Mouse (Mus musculus): ENCODE measurements around the gene Spink2. TPM values are rescaled to one million over a fixed set of nuclear protein-coding genes. Genes with fewer than 3 reads are reported as not detected.
"Not testable (repeated sequence)": the region's sequence is repeated elsewhere in the genome, so short reads cannot be mapped to it uniquely, and the experiment has no call there.

Gene Spink2
- total RNA-seq, 2 experiments from 2014 or later = 0.48 to 0.74 TPM

DNA sequence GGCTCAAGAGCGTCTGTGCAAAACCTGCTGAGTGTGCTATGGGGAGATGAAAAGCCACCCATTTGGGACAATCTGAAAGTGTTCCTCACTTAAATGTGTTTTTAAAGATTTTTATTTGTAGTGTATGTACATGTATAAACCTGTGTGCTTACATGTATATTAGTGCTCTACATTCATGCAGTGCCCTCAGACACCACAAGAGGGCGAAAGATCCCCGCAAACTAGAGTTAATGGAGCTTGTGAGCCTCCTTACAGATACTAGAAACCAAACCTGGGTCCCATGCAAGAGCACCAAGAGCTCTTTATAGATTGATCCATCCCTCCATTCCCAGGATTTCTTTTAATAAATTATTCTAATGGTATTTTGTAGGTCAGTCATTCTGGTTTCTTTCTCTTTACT, 17.3 kb downstream of the Spink2 start:
- peak; percentile 63 for DNase-seq

GRCm38 (mm10) chr5:77193266-77193665, 18.0 kb downstream of the Spink2 start:
- DNase-seq = no peak

GRCm38 (mm10) chr5:77191631-77192030, 19.6 kb downstream of the Spink2 start:
- no peak for DNase-seq

DNA sequence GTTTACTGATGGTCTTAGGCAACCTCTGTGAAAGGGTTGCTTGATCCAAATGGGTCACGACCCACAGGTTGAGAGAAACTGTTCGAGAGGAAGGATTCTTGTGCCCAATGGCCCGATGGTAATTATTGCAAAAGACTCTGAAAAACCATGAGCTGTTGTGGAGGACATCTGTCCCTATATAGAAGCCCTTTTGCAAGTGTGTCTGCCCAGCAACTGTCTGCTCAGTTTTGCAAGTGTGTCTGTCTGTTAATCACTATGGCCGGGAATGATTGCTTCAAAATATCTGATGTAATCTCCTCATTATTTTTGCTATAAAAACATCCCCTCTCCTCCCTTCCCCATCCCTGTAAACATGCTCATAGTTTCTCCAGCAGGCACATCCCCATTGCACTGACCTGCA, 20.2 kb downstream of the Spink2 start:
- no peak for DNase-seq

DNA sequence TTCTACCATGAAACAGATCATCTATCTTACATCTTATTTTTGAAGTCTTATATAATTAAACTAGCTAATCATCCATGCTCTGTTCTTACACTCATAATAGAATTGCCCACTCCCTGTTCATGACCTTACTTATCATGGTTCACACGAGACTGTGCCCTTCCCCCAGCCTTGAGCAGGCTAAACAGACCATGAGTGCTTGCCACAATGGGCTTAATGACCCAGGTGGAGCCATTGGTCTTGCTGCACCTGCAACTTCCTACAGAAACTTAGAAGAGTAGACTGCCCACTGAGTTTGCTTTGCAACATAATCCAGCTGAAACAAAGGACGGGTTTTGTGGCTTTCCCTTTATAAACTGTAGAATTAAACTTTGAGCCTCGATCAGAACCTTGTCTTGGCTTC, 22.5 kb downstream of the Spink2 start:
- DNase-seq = no peak

GRCm38 (mm10) chr5:77185351-77185750, 25.9 kb downstream of the Spink2 start:
- DNase-seq = no peak

DNA sequence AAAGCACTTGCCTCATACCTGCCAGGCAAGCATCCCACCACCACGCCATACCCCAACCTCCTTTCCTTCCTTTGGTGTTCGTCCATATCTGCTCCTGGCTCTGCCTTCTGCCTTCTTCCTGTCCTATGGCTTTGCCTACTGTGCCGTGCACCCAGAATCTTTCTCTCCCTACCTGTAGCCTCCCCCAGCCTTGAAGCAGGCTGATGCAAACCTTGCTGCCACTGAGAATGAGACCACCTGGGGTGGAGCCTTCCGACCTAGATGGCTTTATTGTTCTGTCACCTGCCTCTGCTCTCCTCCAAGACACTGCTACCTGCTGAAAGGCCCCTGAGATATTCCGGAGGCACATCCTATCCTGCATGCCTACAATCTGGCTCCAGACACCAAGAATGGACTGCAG, 27.4 kb downstream of the Spink2 start:
- DNase-seq = not testable (repeated sequence)

- DNase-seq = no peak
Measured at GRCm38 (mm10) chr5:77183338-77183737, 27.9 kb downstream of the Spink2 start.

DNA sequence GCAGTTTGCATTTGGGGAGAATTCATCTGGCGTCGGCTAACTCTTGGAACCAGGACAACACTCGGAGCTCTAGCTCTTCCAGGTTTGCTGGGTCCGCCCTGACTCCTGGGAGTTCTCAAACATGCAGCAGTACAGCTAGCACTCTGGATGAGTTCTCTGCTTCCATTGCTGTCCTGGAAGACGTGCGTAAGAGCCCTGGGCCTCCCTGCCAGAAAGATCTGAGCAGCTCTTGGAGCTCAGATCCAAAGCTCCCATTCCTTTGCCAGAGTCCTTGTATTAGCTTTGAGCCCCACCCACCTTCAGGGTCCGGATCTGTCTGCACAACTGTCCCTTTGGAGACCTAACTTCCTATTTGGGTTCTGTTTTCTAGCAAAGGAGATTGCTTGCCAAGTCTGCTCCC, 29.8 kb downstream of the Spink2 start:
- DNase-seq = peak; percentile 60

- DNase-seq = no peak
Measured at GRCm38 (mm10) chr5:77178976-77179375, 32.3 kb downstream of the Spink2 start.

- DNase-seq = peak; percentile 58
Measured at GRCm38 (mm10) chr5:77178008-77178407, 33.3 kb downstream of the Spink2 start.

DNA sequence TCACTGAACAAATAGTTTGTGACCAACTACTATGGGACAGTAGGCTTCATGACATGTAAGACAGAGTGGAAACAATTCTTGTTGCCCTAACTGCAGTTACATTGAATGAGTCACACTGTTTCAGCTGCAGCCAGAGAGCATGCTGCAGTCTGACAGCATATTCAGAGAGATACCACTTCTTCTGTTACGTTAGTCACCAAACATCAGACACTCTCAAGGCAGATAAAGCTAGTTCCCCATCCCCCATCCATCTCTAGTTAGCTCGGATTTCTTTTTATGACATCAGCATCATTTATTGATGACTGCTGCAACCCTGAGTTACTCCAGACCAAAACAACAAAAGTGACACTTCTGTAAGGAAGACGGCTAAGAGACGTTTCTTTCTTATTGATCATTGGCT, 36.5 kb downstream of the Spink2 start:
- no peak for DNase-seq

DNA sequence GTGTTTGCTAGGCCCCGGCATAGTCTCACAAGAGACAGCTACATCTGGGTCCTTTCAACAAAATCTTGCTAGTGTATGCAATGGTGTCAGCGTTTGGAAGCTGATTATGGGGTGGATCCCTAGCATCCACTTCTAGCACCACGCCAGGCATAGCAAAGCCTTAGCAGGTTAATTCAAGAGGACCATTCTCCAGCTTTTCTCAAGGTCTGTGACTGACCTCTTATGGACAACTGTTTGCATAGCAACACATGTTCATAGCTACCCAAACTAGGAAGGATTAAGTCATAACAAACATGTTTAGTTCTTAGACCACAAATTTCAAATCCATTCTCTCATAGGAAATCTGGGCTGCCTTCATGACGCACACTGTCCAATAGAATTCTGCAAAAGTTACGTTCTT, 40.7 kb downstream of the Spink2 start:
- peak; percentile 40 for DNase-seq

DNA sequence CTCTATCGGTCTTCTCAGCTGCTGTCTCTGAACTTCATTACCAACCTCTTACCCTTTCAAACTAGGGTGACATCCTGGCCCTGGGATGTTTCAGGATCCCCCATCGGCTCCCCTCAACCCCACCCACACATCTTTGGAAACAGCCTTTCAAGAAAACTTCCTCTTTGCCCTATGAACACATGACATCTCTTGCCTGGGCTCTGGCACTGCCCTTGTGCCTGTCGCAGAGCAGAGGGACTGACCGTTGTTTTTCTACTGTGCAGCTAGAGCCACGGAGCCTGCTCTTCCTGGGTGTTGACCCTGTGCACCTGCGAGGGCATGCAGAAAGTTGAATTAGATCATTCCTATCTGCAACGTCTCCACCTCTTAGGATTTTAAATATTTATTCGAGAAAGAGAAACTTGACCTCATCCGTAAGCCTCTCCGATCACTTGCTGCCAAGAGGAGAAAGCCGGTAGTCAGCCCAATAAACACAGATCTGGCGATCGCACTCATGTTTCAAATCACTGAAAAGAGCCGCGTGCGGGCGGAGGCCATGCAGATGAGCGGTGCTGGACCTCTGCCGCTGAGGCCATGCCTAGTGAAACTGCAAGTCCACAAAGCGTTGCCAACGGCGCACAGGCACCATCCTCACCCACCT, 43.8 kb downstream of the Spink2 start:
- no peak for DNase-seq

DNA sequence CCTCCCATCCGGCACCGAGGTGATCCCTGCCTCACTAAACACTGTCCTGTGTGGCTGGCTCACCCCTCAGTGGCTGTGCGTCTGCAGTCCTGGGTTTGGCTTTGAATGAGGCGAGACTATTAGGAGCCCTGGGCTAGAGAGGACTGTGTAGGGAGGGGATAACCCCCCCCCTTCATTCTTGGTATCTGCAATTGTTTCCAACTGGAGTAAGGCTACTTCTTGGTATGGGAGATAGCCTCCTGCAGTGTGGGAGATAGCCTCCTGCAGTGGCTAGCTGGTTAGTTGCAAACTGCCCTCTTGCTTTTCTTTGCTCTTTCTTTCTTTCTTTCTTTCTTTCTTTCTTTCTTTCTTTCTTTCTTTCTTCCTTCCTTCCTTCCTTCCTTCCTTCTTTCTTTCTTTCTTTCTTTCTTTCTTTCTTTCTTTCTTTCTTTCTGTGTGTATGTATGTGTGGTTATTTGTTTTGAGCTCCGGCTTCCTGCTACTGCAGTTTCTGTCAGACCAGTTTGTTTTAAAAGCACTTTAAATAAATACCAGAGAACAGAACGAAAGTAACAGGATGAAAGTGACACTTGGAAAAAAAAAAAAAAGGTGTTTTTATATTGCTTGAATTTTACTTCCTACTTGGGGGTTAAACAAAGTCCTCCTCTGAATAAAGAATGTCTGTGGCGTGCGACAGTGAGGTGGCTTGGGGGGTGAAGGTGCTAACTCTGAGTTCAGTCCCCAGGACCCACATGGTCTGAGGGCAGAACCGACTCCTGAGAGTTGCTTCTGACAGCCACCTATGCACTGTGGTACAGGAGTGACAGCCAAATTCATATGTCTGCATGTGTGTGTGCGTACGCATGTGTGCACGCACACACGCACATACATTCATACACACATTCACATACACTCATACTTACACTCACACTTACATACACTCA, 45.3 kb downstream of the Spink2 start:
- DNase-seq = no peak

DNA sequence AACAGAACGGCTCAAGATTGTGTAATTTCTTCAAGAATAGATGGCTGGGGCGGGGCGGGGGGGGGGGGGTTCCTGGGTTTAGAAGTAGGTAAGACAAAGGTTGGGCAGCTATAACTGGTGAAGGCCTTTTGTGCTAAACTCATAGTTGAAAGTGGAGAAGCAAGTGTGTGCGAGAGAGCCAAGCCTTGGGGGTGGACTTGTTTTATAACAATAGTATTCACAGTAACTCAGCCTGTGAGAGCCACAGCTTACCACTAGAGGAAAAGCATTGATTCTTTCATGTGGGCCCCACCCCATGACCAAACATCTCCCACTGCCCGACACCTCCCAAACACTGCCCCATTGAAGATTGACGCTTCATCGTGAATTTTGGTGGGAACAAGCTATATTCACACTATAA, 47.7 kb downstream of the Spink2 start:
- DNase-seq = no peak

GRCm38 (mm10) chr5:77162566-77162965, 48.7 kb downstream of the Spink2 start:
- DNase-seq = no peak

DNA sequence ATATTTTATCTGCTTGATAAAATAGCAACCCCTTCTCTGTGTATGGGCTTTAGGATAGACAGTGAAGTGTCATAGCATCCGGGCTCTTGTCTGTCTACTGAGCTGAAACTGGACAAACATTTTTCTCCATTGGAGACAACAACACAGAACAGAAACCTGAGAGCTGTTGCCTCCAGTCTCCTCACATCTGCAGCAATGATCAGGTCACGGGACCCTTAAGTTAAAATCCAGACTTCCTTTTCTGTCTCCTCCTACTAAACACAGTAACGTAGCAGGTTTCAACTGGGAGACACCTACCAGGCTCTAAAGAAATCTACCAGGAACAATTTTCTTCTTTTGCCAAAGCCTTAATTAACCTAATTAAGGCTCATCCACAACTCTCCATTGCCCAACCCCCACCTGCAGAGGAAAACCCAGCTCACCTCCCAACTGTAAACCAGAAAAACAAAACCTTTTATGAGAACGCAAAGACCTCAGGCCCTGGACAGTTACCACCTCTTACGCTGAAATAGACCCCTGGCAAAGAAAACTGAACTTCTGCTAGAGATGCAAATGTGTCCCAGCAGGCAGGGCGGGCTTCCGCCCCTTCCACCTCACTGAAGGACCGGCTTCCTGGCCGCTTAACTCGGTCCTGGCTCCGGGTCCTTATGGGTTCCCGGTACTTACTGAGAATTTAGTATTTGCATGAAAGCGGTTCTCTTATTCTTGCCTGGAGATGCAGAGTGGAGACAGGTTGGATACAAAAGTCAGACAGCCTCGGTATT, 53.3 kb downstream of the Spink2 start:
- no peak for DNase-seq

GRCm38 (mm10) chr5:77156938-77157337, 54.3 kb downstream of the Spink2 start:
- DNase-seq = no peak

DNA sequence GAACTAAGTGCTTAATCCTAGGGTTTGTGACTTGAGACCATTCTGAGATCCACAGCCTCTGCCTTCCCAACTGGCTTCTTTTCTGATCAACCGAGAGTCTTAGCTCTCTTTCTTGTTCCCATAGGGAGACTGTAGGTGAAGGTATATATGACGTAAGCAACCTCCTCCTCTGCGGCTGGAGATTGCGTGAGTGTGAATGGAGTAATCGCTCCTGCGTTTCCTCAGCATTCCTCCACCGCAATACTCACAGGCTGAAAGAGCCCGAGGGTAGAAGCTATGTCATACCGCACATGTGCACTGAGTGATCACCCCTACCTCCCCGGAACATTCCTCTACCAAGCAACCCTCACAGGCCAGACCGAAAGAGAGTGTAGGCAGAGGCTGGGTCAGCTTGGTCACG, 55.7 kb downstream of the Spink2 start:
- no peak for DNase-seq

Measured in heart, postnatal 4 days (tissue).